Mouse (Mus musculus) layer of hippocampus, postnatal 36 days (tissue): Measurements from ENCODE around the gene Ergic1. TPM values are rescaled to one million over a fixed set of nuclear protein-coding genes. Genes with fewer than 3 reads are reported as not detected.

Experiments
- DNase-seq, 2 experiments: peaks; one replicate each; pipeline ENCODE4 v3.0.0; 2022
- total RNA-seq, 2 experiments: library from RNA; stranded (reverse); gene quantifications; 2 replicates each; pipeline ENCODE4 v1.2.3; 2021

Gene Ergic1
- total RNA-seq, 2 experiments from 2014 or later = 115 to 119 TPM

DNA sequence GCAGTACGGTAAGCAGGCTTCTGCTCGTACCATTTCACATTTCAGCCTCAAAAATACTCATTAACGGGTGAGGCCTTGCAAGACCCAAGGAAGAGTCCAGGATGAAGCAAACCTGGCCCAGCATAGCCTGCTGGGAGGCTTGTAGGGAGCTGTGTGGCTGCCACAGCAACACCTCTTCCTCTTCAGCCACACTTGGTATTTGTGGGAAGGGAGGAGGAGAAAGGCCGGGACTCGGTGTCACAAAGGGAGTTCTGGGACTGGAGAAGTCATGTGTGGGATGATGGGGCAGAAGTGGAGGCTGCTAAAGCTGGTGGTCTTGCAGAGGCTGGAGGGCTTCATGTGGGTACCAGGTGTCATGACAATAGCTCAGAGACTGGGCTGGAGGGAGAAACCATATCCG is 40.2 kb downstream of the Ergic1 start:
- no peak for DNase-seq

DNA sequence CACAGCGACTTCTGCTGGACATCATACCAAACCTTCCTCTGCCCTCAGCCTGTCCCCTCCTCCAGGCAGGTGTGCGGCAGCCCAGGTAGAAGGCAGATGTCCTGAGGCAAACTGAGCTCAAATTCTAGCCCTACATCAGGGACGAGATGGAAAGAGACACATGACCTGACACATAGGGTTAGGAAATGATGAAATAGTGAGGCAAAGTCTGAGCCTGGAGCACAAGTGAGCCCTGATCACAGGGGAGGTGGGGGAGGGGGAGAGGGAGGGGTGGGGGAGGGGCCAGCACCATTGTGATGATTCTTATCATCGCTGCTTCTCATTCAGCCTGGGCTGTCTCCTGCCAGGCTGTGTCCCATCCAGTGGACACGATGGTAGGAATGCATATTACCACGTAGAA is 40.6 kb downstream of the Ergic1 start:
- DNase-seq = no peak

DNA sequence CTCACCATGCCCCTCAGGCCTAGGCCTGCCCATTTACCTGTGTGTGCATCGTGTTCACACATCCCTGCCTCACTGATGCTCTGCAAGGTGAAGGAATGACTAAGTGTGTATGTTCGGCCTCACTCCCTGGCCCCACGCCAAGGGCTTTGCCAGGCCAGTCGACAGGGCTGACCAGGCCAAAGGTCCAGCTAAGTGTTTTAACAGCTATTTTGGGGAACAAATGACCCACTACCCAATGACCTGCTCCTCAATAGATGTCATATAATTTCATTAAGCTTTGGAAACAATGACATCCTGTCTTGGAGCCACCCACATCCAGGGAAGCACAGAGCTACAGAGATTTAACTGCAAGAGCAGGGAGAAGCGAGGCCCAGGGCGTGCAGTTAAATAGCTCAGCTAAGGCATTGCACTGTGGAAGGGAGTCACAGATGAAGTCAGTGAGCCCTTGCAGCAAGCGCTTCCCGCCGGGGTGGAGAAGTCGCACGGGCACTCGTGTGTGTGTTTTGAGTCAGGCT is 41.1 kb downstream of the Ergic1 start:
- peak in 1 of 2 experiments; percentile 27 for DNase-seq

- no peak for DNase-seq
Observed at GRCm38 (mm10) chr17:26603311-26603710, 42.0 kb downstream of the Ergic1 start.

- no peak for DNase-seq
Observed at GRCm38 (mm10) chr17:26605636-26606035, 44.3 kb downstream of the Ergic1 start.

GRCm38 (mm10) chr17:26606516-26606915 is 45.2 kb downstream of the Ergic1 start:
- DNase-seq = no peak

DNA sequence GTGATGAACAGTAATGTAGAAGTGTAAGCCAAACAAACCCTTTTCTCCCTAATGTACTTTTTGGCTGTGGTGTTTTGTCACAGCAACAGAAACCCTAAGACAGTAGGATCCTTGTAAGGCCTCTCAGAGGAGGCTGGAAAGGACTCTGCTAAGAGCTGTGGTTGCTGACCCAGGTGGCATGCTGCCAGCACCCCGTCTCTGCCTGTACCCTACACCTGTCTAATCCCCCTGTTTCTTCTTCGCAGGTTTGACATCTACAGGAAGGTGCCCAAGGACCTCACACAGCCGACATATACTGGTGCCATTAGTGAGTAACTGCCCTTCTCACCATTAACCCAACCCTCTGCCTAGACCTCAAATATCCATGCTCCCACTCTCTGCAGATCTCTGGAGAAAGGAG is 47.1 kb downstream of the Ergic1 start:
- no peak for DNase-seq

DNA sequence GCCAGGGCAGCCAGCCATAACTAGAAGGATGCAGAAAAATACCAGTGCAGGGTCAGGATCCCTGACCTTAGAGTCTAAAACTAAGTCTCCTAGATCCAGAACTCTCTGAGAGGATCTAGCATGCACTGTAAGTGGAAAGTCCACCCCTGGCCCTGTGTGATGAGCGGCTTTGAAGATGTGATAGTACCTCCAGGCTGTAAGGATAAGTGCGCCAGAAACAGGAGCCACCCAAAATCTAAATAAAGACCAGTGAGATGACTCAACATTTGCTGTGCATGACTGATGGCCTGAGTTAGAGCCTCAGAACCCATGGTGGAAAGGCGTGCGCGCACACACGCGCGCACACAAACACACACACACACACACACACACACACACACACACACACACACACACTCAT is 47.6 kb downstream of the Ergic1 start:
- DNase-seq = no peak

DNA sequence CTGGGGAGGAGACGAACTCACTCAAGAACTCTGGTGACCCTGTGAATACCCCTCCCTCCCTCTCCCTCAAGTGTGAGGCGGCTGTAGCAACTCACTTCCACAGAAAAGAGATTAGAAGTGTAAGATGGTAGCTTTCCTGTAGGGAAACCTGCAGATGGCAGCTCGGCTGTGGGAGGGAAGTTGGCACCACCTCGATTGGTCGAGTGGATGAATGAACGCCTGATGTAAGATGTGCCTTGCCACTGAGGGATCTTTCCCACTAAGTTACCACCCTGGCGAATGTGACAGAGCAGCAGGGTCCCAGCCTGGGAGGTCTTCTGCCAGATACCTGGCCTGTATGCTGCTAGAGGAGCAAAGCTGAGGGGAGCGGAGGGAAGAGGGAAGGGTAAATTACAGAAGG is 48.5 kb downstream of the Ergic1 start:
- DNase-seq = peak; percentile 66 to 73

GRCm38 (mm10) chr17:26611328-26611727 is 50.0 kb downstream of the Ergic1 start:
- DNase-seq = no peak

DNA sequence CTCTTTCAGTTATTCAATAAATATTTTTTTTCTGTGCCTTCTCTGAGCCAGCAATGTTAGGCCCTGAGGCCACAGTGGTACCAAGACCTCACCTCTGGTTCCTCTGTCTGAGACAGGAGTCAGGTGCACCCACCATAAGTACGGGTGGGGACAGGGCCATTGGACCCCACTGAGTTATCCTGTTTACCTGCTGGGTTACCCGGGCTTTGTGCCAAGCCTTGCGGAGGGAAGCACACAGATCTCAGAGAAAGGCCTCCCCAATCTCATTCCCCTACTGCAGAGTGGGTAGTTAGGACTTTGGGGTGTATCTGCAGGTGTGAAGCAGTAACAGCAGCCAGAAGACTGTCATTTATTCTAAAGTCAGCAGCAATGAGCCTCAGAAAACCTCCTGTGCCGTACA is 50.6 kb downstream of the Ergic1 start:
- no peak for DNase-seq

DNA sequence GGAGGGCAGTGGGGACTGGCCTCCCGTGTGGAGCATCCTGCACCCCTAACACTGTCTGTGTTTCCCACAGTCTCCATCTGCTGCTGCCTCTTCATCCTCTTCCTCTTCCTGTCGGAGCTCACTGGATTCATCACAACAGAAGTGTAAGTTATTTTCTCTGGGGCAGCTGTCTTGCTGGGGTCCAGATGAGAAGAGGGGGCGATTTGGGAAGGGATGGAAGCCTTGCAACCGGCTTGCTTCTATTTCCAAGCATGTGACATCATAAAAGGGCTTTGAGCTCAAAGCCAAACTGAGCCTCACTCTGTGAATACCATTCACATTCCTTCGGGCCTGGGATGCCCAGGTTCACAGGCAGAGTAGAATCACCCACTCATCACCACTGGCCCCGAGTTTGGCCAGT is 53.0 kb downstream of the Ergic1 start:
- DNase-seq = no peak

- no peak for DNase-seq
Observed at GRCm38 (mm10) chr17:26614708-26615486, 53.6 kb downstream of the Ergic1 start.

DNA sequence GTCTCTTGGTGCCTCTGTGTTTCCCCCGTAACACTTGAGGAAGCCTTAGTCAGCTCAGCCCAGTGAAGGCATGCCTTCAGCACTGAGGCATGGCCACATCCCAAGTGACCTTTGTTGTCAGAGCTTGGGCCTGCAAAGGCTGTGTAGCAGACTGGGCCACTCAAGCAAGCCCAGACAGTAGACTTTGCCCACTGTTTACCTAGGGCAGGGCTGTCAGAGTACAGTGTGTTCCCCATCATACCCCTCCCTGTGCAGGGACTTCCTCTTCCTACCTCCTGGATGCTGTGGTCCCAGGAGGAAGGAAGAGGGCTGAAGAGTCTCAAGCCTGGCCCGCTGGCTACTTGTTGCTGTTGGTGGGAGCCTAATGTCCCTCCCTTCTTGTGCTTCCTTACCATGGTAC is 55.4 kb downstream of the Ergic1 start:
- no peak for DNase-seq

DNA sequence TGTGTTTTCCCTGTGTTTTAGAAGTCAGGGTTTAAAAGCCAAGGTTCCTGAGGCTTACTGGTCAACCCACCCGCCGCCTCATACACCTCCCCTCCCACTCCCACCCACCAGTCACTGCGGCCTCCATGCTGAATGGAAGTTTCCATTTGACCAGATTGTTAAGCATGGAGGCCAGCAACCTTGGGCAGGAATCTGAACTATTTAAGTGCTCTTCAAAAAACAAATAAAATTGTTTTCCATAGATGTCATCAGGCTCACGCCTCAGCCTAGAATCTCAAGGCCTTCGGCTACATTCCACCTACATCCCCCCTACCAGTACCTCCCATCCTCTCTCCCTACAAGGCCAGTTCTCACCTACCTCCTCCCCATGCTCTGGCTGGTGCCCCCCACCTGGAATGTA is 57.2 kb downstream of the Ergic1 start:
- DNase-seq = no peak

DNA sequence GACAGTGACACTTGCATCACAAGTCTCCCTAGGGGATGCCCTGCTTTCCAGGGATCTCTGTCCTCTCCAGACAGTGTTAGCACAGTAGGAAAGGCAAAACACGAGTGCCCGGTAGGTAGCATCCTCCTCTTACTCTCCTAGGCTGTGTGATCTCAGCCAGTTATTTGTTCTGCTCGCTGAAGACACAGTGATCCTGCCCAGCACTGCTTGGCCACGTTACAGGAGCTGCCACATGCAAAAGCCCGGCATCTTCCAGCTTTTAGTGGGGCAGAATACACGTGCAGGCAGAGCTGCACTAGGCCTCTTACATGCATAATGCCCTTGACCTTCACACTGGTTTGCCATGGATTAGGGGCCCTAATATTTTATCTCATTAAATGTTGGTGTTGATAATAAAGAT is 58.3 kb downstream of the Ergic1 start:
- no peak for DNase-seq

GRCm38 (mm10) chr17:26620292-26620691 is 59.0 kb downstream of the Ergic1 start:
- no peak for DNase-seq

GRCm38 (mm10) chr17:26620786-26621766 is 59.8 kb downstream of the Ergic1 start:
- peak in 1 of 2 experiments; percentile 41 for DNase-seq

DNA sequence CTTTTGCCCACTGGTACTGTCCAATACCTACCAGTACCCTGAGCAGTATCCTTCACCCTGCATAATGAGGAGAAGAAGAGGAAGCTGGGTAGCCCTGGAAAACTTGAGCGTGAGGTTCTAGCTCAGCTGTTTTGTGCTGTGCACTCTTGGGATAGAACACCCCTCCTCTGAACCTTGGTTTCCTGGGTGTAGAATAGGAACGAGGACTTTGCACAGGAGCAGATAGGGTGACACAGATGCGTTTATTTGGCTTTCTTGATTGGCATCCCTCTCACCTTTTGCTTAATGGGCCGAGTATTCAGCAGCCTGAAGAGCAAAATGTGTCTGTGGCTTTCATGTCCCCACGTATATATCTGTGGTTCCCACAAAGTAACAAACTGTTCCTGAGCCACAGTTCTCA is 60.6 kb downstream of the Ergic1 start:
- DNase-seq = no peak

DNA sequence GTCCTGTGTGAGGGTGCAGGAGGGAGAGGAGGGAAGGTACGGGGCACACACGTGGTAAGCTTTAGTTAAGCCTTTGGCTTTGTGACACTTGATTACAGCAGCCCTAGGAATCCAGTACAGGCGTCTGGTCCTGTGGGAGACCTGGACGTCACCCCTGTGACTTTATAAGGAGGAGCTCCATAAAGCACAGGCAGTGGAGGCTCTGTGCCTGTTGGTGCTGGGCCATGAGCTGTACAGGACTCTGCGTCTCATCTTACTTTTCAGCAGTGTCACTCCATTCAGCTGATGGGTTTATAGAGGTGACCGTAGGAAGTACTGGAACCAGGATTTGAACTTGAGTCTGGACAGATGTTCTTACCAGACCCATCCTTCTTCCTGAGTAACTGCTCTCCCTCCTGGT is 62.7 kb downstream of the Ergic1 start:
- DNase-seq = no peak

GRCm38 (mm10) chr17:26624999-26625398 is 63.7 kb downstream of the Ergic1 start:
- DNase-seq = no peak

- DNase-seq = no peak
Observed at GRCm38 (mm10) chr17:26625521-26626010, 64.3 kb downstream of the Ergic1 start.

- no peak for DNase-seq
Observed at GRCm38 (mm10) chr17:26628479-26628878, 67.2 kb downstream of the Ergic1 start.
